Mouse (Mus musculus) liver, embryonic 14.5 days (tissue): ENCODE measurements around the gene Bcas1.

ENCODE experiments used
- CTCF ChIP-seq: IDR thresholded peaks from 2 replicates; pipeline ENCODE4 v1.5.1; 2016; ENCODE audit warnings: antibody characterized with exemption, low read depth, control low read depth
- EP300 ChIP-seq: IDR thresholded peaks from 2 replicates; pipeline ENCODE4 v1.6.1; 2016; ENCODE audit warnings: antibody characterized with exemption, low read depth

GRCm38 (mm10) chr2:170436204-170436603, 8.6 kb upstream of the Bcas1 start:
- no peak for TF ChIP-seq CTCF
- TF ChIP-seq EP300, result no peak
